Mouse (Mus musculus): ENCODE measurements around the gene Gm5901. TPM values are rescaled to one million over a fixed set of nuclear protein-coding genes. Genes with fewer than 3 reads are reported as not detected.
"Not testable (repeated sequence)": the region's sequence is repeated elsewhere in the genome, so short reads cannot be mapped to it uniquely, and the experiment has no call there.

Gene Gm5901
- not detected in 2 replicates for polyA plus RNA-seq (2014; fragmentation: Nextera tagmentation; extraction: Ambion mirVana)

DNA sequence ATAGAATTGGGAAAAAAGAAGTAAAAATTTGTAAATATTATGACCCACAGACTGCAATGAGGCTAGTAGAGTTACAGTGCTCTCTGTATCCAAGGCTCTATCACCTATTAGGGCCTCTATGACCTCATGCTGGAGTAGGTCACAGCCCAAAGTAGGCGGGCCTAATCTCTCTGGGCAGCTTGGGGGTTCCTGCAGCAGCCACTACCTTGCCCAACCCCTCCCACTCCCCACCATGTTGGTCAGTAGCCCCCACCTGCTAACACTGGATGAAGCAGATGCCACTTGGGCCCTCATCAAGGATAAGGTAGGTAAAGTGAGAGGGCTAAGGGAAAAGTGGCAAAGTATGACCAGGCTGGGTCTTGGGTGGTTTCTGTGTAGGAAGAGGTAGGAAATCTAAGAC, at the start of gene Gm5901:
TSS of gene Gm5901 (plus strand) at position 173 of the 400 bp plus-strand sequence.
- H3K27me3 ChIP-seq (ENCODE audit: control insufficient read depth, insufficient read depth, low read length): no peaks in the 10 kb centered on the region
- H3K9ac ChIP-seq (ENCODE audit: low read depth, low read length): no peak within 1 kb of the TSS
- no peaks in the 10 kb centered on the region for H3K9me3 ChIP-seq (ENCODE audit: control insufficient read depth, low read length)
- H3K27ac ChIP-seq (ENCODE audit: low read depth, low read length): no peak within 1 kb of the TSS
- no peak for ATAC-seq (ENCODE audit: low FRiP score, low TSS enrichment)
- H3K4me1 ChIP-seq (ENCODE audit: control insufficient read depth, insufficient read depth, low read length): no peaks in the 10 kb centered on the region
- WGBS: 94% methylated on average over 1 of the region's 1 CpGs
- no peak within 1 kb of the TSS for H3K4me3 ChIP-seq (ENCODE audit: low read length)
- H3K4me2 ChIP-seq (replicated peaks; ENCODE audit: low read depth, low read length): no peak within 1 kb of the TSS
- peaks cover 44% of the 10 kb centered on the region for H3K36me3 ChIP-seq (ENCODE audit: control insufficient read depth, insufficient read depth, low read length)

DNA sequence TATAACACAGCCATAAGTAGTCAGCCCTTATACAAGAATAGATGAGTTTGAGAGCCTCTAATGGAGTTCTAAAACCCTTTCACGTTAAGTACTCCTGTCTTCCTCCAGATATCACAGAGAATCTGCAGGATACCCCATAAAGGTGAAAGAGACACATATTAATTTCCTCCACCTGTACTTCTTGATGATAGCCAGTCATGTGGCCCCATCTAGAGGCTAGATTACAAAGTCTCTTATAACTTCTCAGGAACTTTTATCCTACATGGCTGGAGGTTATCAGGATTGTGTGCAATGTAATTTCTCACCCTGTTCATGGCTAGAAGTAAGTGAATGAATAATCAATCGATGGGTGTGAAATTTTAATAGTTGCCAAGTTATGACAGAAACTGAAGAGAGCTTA, 49.5 kb upstream of the Gm5901 start:
- no peaks in the 10 kb centered on the region for H3K4me1 ChIP-seq (ENCODE audit: control insufficient read depth, insufficient read depth, low read length)
- 85% methylated on average over 2 of the region's 2 CpGs for WGBS

DNA sequence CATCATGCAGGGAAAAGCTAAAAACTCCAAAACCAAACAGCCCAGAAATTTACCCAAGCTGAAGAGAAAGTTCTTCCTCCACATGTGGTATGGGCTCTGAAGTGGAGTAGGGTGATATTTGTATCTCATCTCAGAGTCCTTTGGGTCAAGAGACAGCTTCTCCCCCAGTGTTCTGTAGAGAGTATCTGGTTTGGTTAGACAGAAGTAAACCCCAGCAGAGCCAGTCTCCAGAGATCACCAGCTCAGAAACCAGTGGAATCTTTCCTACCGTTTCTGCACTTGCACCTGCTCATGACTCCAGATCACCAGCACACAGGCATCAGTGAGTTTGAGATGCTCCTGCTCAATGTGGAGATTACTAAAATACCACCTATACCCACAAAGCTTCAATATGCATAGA, 40.8 kb upstream of the Gm5901 start, which contains the start of gene Olfr690:
TSS of gene Olfr690 (minus strand) at position 101 of the 400 bp plus-strand sequence.
- no peak within 1 kb of the TSS for H3K4me2 ChIP-seq (replicated peaks; ENCODE audit: low read depth, low read length)
- no peaks in the 10 kb centered on the region for H3K36me3 ChIP-seq (ENCODE audit: control insufficient read depth, insufficient read depth, low read length)
- WGBS: 82% methylated on average over 1 of the region's 1 CpGs
- ATAC-seq (ENCODE audit: low FRiP score, low TSS enrichment): no peak
- H3K9me3 ChIP-seq (ENCODE audit: control insufficient read depth, low read length): no peaks in the 10 kb centered on the region
- H3K4me1 ChIP-seq (ENCODE audit: control insufficient read depth, insufficient read depth, low read length): no peaks in the 10 kb centered on the region
- no peaks in the 10 kb centered on the region for H3K27me3 ChIP-seq (ENCODE audit: control insufficient read depth, insufficient read depth, low read length)
- no peak within 1 kb of the TSS for H3K4me3 ChIP-seq (ENCODE audit: low read length)
- no peak within 1 kb of the TSS for H3K27ac ChIP-seq (ENCODE audit: low read depth, low read length)
- H3K9ac ChIP-seq (ENCODE audit: low read depth, low read length): no peak within 1 kb of the TSS

More for the DNA sequence above, 49.5 kb upstream of the Gm5901 start:
- Histone ChIP-seq H3K4me3 (ENCODE audit: low read length) (no peak overlapping the region), H3K4me2 (replicated peaks; ENCODE audit: low read depth, low read length) (no peak overlapping the region), H3K9me3 (ENCODE audit: control insufficient read depth, low read length) (no peaks in the 10 kb centered on the region), H3K27ac (ENCODE audit: low read depth, low read length) (no peak overlapping the region), H3K36me3 (ENCODE audit: control insufficient read depth, insufficient read depth, low read length) (no peaks in the 10 kb centered on the region), H3K27me3 (ENCODE audit: control insufficient read depth, insufficient read depth, low read length) (no peaks in the 10 kb centered on the region), H3K9ac (ENCODE audit: low read depth, low read length) (no peak overlapping the region)
- ATAC-seq (ENCODE audit: low FRiP score, low TSS enrichment): no peak

DNA sequence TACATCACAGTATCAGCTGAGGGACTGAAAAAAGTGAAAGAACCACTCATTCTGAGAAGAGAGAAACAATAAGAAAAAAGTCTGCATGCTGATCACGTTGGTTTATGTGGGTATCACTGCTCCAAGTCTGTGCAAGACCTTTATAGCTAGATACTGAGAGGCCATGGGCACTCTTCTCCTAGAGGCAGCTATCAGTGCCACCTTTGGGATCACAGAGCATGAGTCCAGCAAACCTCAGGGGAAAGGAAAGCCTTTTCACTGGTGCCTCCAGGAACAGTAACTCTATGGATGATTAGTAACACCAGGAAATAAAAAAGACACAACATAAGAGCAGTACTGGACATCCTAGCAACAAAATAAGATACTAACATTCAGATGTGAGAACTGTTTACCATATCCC, 32.7 kb upstream of the Gm5901 start, which contains the start of gene Olfr691:
TSS of gene Olfr691 (minus strand) at position 101 of the 400 bp plus-strand sequence.
- ATAC-seq (ENCODE audit: low FRiP score, low TSS enrichment): no peak
- 51% methylated on average over 1 of the region's 1 CpGs for WGBS

DNA sequence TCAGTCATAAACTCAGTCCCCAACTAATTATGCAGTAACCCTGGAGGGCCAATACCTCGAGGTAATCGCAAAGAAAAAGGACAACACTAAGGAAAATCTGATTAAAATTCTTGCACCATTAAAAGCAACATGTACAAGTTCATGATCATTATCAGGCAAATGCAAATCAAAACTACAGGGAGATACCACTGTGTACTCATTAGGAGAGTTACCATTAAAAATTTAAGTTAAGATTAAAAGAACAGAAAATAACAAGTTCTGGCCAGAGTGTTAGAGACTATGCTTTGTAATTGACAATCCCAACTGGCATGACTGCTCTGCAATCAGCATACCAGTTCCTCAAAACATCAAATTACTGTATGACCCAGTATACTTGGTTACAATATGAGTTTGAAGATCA, 32.1 kb upstream of the Gm5901 start:
- Histone ChIP-seq H3K36me3 (ENCODE audit: control insufficient read depth, insufficient read depth, low read length) (no peaks in the 10 kb centered on the region), H3K4me3 (ENCODE audit: low read length) (no peak overlapping the region), H3K4me2 (replicated peaks; ENCODE audit: low read depth, low read length) (no peak overlapping the region), H3K27ac (ENCODE audit: low read depth, low read length) (no peak overlapping the region), H3K27me3 (ENCODE audit: control insufficient read depth, insufficient read depth, low read length) (no peaks in the 10 kb centered on the region), H3K9me3 (ENCODE audit: control insufficient read depth, low read length) (no peaks in the 10 kb centered on the region), H3K4me1 (ENCODE audit: control insufficient read depth, insufficient read depth, low read length) (no peaks in the 10 kb centered on the region), H3K9ac (ENCODE audit: low read depth, low read length) (no peak overlapping the region)
- no peak for ATAC-seq (ENCODE audit: low FRiP score, low TSS enrichment)
- WGBS: 77% methylated on average over 2 of the region's 2 CpGs

More for the DNA sequence above, 32.7 kb upstream of the Gm5901 start, which contains the start of gene Olfr691:
- no peak within 1 kb of the TSS for H3K27ac ChIP-seq (ENCODE audit: low read depth, low read length)
- no peaks in the 10 kb centered on the region for H3K27me3 ChIP-seq (ENCODE audit: control insufficient read depth, insufficient read depth, low read length)
- H3K4me3 ChIP-seq (ENCODE audit: low read length): no peak within 1 kb of the TSS
- H3K9ac ChIP-seq (ENCODE audit: low read depth, low read length): no peak within 1 kb of the TSS
- no peaks in the 10 kb centered on the region for H3K4me1 ChIP-seq (ENCODE audit: control insufficient read depth, insufficient read depth, low read length)
- no peaks in the 10 kb centered on the region for H3K9me3 ChIP-seq (ENCODE audit: control insufficient read depth, low read length)
- no peak within 1 kb of the TSS for H3K4me2 ChIP-seq (replicated peaks; ENCODE audit: low read depth, low read length)
- H3K36me3 ChIP-seq (ENCODE audit: control insufficient read depth, insufficient read depth, low read length): no peaks in the 10 kb centered on the region

DNA sequence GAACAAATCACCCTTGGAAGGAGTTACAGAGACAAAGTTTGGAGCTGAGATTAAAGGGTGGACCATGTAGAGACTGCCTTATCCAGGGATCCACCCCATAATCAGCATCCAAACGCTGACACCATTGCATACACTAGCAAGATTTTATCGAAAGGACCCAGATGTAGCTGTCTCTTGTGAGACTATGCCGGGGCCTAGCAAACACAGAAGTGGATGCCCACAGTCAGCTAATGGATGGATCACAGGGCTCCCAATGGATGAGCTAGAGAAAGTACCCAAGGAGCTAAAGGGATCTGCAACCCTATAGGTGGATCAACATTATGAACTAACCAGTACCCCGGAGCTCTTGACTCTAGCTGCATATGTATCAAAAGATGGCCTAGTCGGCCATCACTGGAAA, 18.8 kb upstream of the Gm5901 start:
- H3K4me3 ChIP-seq (ENCODE audit: low read length); H3K36me3 ChIP-seq (ENCODE audit: control insufficient read depth, insufficient read depth, low read length); H3K27me3 ChIP-seq (ENCODE audit: control insufficient read depth, insufficient read depth, low read length); H3K4me1 ChIP-seq (ENCODE audit: control insufficient read depth, insufficient read depth, low read length); H3K27ac ChIP-seq (ENCODE audit: low read depth, low read length); ATAC-seq (ENCODE audit: low FRiP score, low TSS enrichment); H3K9ac ChIP-seq (ENCODE audit: low read depth, low read length); H3K4me2 ChIP-seq (replicated peaks; ENCODE audit: low read depth, low read length); H3K9me3 ChIP-seq (ENCODE audit: control insufficient read depth, low read length): not testable (repeated sequence)
- no CpG with 5 or more reads among the region's 5 CpGs for WGBS

DNA sequence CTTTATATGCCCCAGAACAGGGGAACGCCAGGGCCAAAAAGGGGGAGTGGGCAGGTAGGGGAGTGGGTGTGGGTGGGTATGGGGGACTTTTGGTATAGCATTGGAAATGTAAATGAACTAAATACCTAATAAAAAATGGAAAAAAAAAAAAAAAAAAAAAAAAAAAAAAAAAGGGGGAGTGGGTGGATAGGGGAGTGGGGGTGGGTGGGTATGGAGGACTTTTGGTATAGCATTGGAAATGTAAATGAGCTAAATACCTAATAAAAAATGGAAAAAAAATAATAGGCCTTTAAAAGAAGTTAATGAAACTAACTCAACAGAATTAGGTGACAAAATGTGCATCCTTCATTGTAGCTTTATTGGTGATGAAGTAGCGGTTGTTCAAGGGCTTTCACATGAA, 18.4 kb upstream of the Gm5901 start:
- not testable (repeated sequence) for H3K4me2 ChIP-seq (replicated peaks; ENCODE audit: low read depth, low read length); H3K9me3 ChIP-seq (ENCODE audit: control insufficient read depth, low read length); H3K36me3 ChIP-seq (ENCODE audit: control insufficient read depth, insufficient read depth, low read length); ATAC-seq (ENCODE audit: low FRiP score, low TSS enrichment); H3K9ac ChIP-seq (ENCODE audit: low read depth, low read length); H3K4me1 ChIP-seq (ENCODE audit: control insufficient read depth, insufficient read depth, low read length); H3K4me3 ChIP-seq (ENCODE audit: low read length); H3K27ac ChIP-seq (ENCODE audit: low read depth, low read length); H3K27me3 ChIP-seq (ENCODE audit: control insufficient read depth, insufficient read depth, low read length)
- WGBS: 97% methylated on average over 1 of the region's 2 CpGs

DNA sequence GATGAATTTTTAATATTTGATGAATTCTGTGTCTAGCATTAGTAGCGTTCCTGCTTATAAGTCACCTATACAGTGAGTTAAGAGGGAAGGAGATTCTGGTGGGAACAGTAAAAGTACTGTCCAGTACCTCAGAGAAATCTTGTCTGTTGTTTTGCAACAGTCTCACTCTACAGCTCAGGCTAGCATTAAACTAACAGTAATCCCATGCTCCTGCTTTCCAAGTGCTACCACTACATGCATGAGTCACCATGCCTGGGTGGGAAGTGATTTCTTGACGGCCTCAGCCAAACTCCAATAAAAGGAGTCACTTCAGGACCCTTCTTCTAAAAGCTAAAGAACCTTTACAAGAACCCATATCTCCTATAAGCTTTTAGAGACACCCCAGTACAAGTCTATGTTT, 13.1 kb upstream of the Gm5901 start:
- Histone ChIP-seq H3K4me3 (ENCODE audit: low read length) (no peak overlapping the region), H3K4me1 (ENCODE audit: control insufficient read depth, insufficient read depth, low read length) (no peaks in the 10 kb centered on the region), H3K4me2 (replicated peaks; ENCODE audit: low read depth, low read length) (no peak overlapping the region), H3K27ac (ENCODE audit: low read depth, low read length) (no peak overlapping the region), H3K9ac (ENCODE audit: low read depth, low read length) (no peak overlapping the region), H3K9me3 (ENCODE audit: control insufficient read depth, low read length) (no peaks in the 10 kb centered on the region), H3K36me3 (ENCODE audit: control insufficient read depth, insufficient read depth, low read length) (no peaks in the 10 kb centered on the region), H3K27me3 (ENCODE audit: control insufficient read depth, insufficient read depth, low read length) (no peaks in the 10 kb centered on the region)
- ATAC-seq (ENCODE audit: low FRiP score, low TSS enrichment): no peak
- WGBS: 81% methylated on average over 2 of the region's 2 CpGs

DNA sequence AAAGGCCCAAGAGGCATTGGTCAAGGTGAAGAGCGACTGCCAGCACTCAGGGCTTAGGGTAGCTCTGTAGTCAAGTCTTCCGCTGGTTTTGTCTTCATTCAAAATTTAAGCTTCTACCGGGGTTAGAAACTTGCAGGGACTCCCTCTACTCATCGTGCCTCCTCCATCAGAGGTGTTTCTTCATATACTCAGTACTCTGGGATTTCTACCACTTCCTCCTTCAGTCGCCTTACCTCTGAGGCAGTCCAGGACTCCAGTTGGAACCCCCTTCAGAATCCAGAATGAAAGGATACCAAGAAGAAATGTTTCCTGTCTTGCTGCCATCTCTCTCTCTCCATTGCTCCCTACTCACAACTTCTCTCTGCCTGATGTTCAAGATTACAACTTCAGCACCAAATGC, 7.6 kb upstream of the Gm5901 start:
- Histone ChIP-seq H3K27ac (ENCODE audit: low read depth, low read length) (no peak overlapping the region), H3K9ac (ENCODE audit: low read depth, low read length) (no peak overlapping the region), H3K4me1 (ENCODE audit: control insufficient read depth, insufficient read depth, low read length) (no peaks in the 10 kb centered on the region), H3K4me2 (replicated peaks; ENCODE audit: low read depth, low read length) (no peak overlapping the region), H3K4me3 (ENCODE audit: low read length) (no peak overlapping the region), H3K36me3 (ENCODE audit: control insufficient read depth, insufficient read depth, low read length) (0 out of 2 replicates have a peak, but pooled peaks cover 2% of the 10 kb centered on the region), H3K9me3 (ENCODE audit: control insufficient read depth, low read length) (no peaks in the 10 kb centered on the region), H3K27me3 (ENCODE audit: control insufficient read depth, insufficient read depth, low read length) (no peaks in the 10 kb centered on the region)
- ATAC-seq (ENCODE audit: low FRiP score, low TSS enrichment): no peak
- 90% methylated on average over 5 of the region's 5 CpGs for WGBS
